Mouse (Mus musculus) olfactory bulb, adult 2 months (tissue): ENCODE data around the gene Ctdspl.

ENCODE experiments used
- CTCF ChIP-seq: fragments of 200-500 bp; IDR thresholded peaks from 2 replicates; pipeline ENCODE4 v1.5.1; 2012; ENCODE audit warnings: low read depth, mild to moderate bottlenecking, low read length, moderate library complexity; ENCODE audit not compliant: insufficient read depth
- POLR2A ChIP-seq: fragments of 200-500 bp; IDR thresholded peaks from 2 replicates; pipeline ENCODE4 v1.6.1; 2012; ENCODE audit warnings: mild to moderate bottlenecking, low read depth, low read length, moderate library complexity; ENCODE audit not compliant: insufficient read depth

- no peak for TF ChIP-seq POLR2A
- no peak for TF ChIP-seq CTCF
Observed at GRCm38 (mm10) chr9:118926688-118927321, 552 bp downstream of the Ctdspl start.
